Mouse (Mus musculus) spleen, adult 2 months (tissue): ENCODE measurements at regions not wholly inside any gene's neighbourhood (a gene's known extent, or its start where the extent isn't known, plus 50 kb on each side); places are given as distances from the start of the nearest gene placed in this dataset.

Experiments
- CTCF ChIP-seq: fragments of 200-500 bp; IDR thresholded peaks from 2 replicates; pipeline ENCODE4 v1.5.1; 2011; ENCODE audit warnings: mild to moderate bottlenecking, inconsistent platforms; ENCODE audit not compliant: insufficient read depth, insufficient read length, insufficient replicate concordance; ENCODE audit errors: extremely low read depth
- POLR2A ChIP-seq: fragments of 200-500 bp; IDR thresholded peaks from 2 replicates; pipeline ENCODE4 v1.6.1; 2011; ENCODE audit warnings: low read depth, low read length, inconsistent platforms

GRCm38 (mm10) chr19:26548562-26549270, 56.1 kb upstream of the Smarca2 start:
- no peak for TF ChIP-seq POLR2A
- no peak for TF ChIP-seq CTCF
